ENCODE assay signal across 29 mouse cellular contexts in genomic region chr19:5957371-5957770, GRCm38 (mm10). TPM values are rescaled to one million over a fixed set of nuclear protein-coding genes. Genes with fewer than 3 reads are reported as not detected.
DNase-seq lines count a peak whose midpoint lies in the region; ATAC-seq and TF ChIP-seq lines count a peak whose summit lies in the region.
"Had no signal": no experiment of that assay in that cellular context is flagged by ENCODE, and none has a peak within 500 bp of the region (broad histone marks: within the 10 kb centered on the region; RNA-seq: fewer than 3 reads in every experiment).

No protein-coding gene starts in this region.

- no peaks in the 10 kb centered on the region for H3K9me3 ChIP-seq in heart, embryonic 10.5 days
- H3K9me3 ChIP-seq in midbrain, embryonic 11.5 days (ENCODE audit: control insufficient read depth, low read length), result no peaks in the 10 kb centered on the region
- H3K9me3 ChIP-seq in midbrain, postnatal 0 days (ENCODE audit: low read length), result no peaks in the 10 kb centered on the region
- no peaks in the 10 kb centered on the region for H3K9me3 ChIP-seq in liver, embryonic 15.5 days (replicated peaks)
- H3K9me3 ChIP-seq: embryonic facial prominence, embryonic 12.5 days; embryonic facial prominence, embryonic 15.5 days; heart, embryonic 13.5 days; hindbrain, embryonic 12.5 days; hindbrain, embryonic 15.5 days had no signal

- DNase-seq in heart, adult 11 months, result peak; percentile 89
- no peak for DNase-seq in heart, embryonic 10.5 days (ENCODE audit: low spot score)
- peak; percentile 26 for DNase-seq in midbrain, embryonic 11.5 days (ENCODE audit: low spot score, missing footprints)
- no peak for DNase-seq in midbrain, postnatal 0 days (ENCODE audit: low spot score)
- peak; percentile 64 for DNase-seq in yolk sac, embryonic 10.5 days (ENCODE audit: low spot score)
- no peak for DNase-seq in layer of hippocampus, postnatal 36 days
- no peak for DNase-seq in left cerebral cortex, adult 11 months (ENCODE audit: low spot score)

- peaks cover 72% of the 10 kb centered on the region for H3K36me3 ChIP-seq in heart, embryonic 10.5 days
- 0 out of 2 replicates have a peak, but pooled peaks cover 3% of the 10 kb centered on the region for H3K36me3 ChIP-seq in midbrain, embryonic 11.5 days (ENCODE audit: control insufficient read depth, insufficient read depth, low read length)
- H3K36me3 ChIP-seq in midbrain, postnatal 0 days (ENCODE audit: insufficient read depth, low read length), result peaks cover 10% of the 10 kb centered on the region; the same call in 1 of the 2 replicates
- peaks cover 92% of the 10 kb centered on the region for H3K36me3 ChIP-seq in liver, embryonic 15.5 days (replicated peaks)
- H3K36me3 ChIP-seq: hindbrain, embryonic 15.5 days had no signal

- H3K4me1 ChIP-seq in heart, embryonic 10.5 days, result peaks cover 48% of the 10 kb centered on the region
- H3K4me1 ChIP-seq in midbrain, embryonic 11.5 days (ENCODE audit: control insufficient read depth, insufficient read depth, low read length), result peaks cover under 1% of the 10 kb centered on the region
- no peaks in the 10 kb centered on the region for H3K4me1 ChIP-seq in midbrain, postnatal 0 days (ENCODE audit: insufficient read depth, low read length)
- H3K4me1 ChIP-seq in liver, embryonic 15.5 days (replicated peaks), result peaks cover 39% of the 10 kb centered on the region
- H3K4me1 ChIP-seq: hindbrain, embryonic 15.5 days had no signal

- no peak overlapping the region for H3K27ac ChIP-seq in heart, embryonic 10.5 days
- H3K27ac ChIP-seq in midbrain, embryonic 11.5 days (ENCODE audit: low read depth, low read length), result no peak overlapping the region
- no peak overlapping the region for H3K27ac ChIP-seq in midbrain, postnatal 0 days (ENCODE audit: low read depth, low read length)
- H3K27ac ChIP-seq in liver, embryonic 15.5 days (replicated peaks), result no peak overlapping the region
- H3K27ac ChIP-seq: embryonic facial prominence, embryonic 12.5 days; embryonic facial prominence, embryonic 15.5 days; gastrocnemius, adult 2 months; heart, embryonic 13.5 days; hindbrain, embryonic 12.5 days; hindbrain, embryonic 15.5 days had no signal

- no peak overlapping the region for H3K9ac ChIP-seq in midbrain, embryonic 11.5 days (ENCODE audit: low read length)
- H3K9ac ChIP-seq in midbrain, postnatal 0 days (replicated peaks; ENCODE audit: low read length, poor library complexity, severe bottlenecking), result no peak overlapping the region
- H3K9ac ChIP-seq in liver, embryonic 15.5 days, result no peak overlapping the region
- H3K9ac ChIP-seq: embryonic facial prominence, embryonic 12.5 days; embryonic facial prominence, embryonic 15.5 days; forebrain, postnatal 0 days; heart, embryonic 13.5 days; hindbrain, embryonic 12.5 days; hindbrain, embryonic 15.5 days had no signal

- ATAC-seq in midbrain, embryonic 11.5 days (ENCODE audit: low FRiP score), result no peak
- no peak for ATAC-seq in midbrain, postnatal 0 days (ENCODE audit: low FRiP score)
- 0 out of 2 replicates have a peak, but pooled peaks have one; percentile 20 for ATAC-seq in liver, embryonic 15.5 days (ENCODE audit: insufficient read depth)
- ATAC-seq: activated CD4-positive, CD25-positive, alpha-beta regulatory T cell, adult 4 months had no signal

- H3K27me3 ChIP-seq in heart, embryonic 10.5 days (ENCODE audit: insufficient read depth, poor library complexity, severe bottlenecking), result no peaks in the 10 kb centered on the region
- H3K27me3 ChIP-seq in midbrain, embryonic 11.5 days (ENCODE audit: control insufficient read depth, insufficient read depth, low read length), result no peaks in the 10 kb centered on the region
- H3K27me3 ChIP-seq in midbrain, postnatal 0 days (ENCODE audit: insufficient read depth, low read length), result no peaks in the 10 kb centered on the region
- no peaks in the 10 kb centered on the region for H3K27me3 ChIP-seq in liver, embryonic 15.5 days
- H3K27me3 ChIP-seq: embryonic facial prominence, embryonic 12.5 days; embryonic facial prominence, embryonic 15.5 days; heart, embryonic 13.5 days; hindbrain, embryonic 12.5 days; hindbrain, embryonic 15.5 days had no signal

- no peak for TF ChIP-seq CTCF in midbrain, postnatal 0 days (IDR thresholded peaks at IDR 0.05)

- H3K4me3 ChIP-seq in heart, embryonic 10.5 days, result no peak overlapping the region
- no peak overlapping the region for H3K4me3 ChIP-seq in midbrain, embryonic 11.5 days (ENCODE audit: low read depth, low read length)
- no peak overlapping the region for H3K4me3 ChIP-seq in midbrain, postnatal 0 days (ENCODE audit: low read depth, low read length)
- no peak overlapping the region for H3K4me3 ChIP-seq in liver, embryonic 15.5 days (replicated peaks)
- H3K4me3 ChIP-seq: embryonic facial prominence, embryonic 12.5 days; embryonic facial prominence, embryonic 15.5 days; gastrocnemius, adult 2 months; heart, embryonic 13.5 days; hindbrain, embryonic 12.5 days; hindbrain, embryonic 15.5 days had no signal

- WGBS in heart, embryonic 10.5 days, result 87% methylated on average over 5 of the region's 5 CpGs
- WGBS in midbrain, embryonic 11.5 days, result 92% methylated on average over 5 of the region's 5 CpGs
- WGBS in midbrain, postnatal 0 days, result 90% methylated on average over 5 of the region's 5 CpGs
- 83% methylated on average over 5 of the region's 5 CpGs for WGBS in liver, embryonic 15.5 days (ENCODE audit: insufficient replicate concordance)

- no peak overlapping the region for H3K4me2 ChIP-seq in midbrain, embryonic 11.5 days
- no peak overlapping the region for H3K4me2 ChIP-seq in midbrain, postnatal 0 days (ENCODE audit: low read depth, low read length, poor library complexity, severe bottlenecking)
- H3K4me2 ChIP-seq in liver, embryonic 15.5 days, result no peak overlapping the region
- H3K4me2 ChIP-seq: embryonic facial prominence, embryonic 12.5 days; embryonic facial prominence, embryonic 15.5 days; heart, embryonic 13.5 days; hindbrain, embryonic 12.5 days; hindbrain, embryonic 15.5 days had no signal

RNA-seq across cellular contexts. Expression of gene Pola2, which starts 6.6 kb away (rescaled TPM):
- 70.0 and 80.7 TPM in 2 replicates for polyA plus RNA-seq in heart, embryonic 10.5 days (2016; fragmentation: Nextera tagmentation; extraction: Ambion mirVana)
- 74.4 and 82.7 TPM in 2 replicates for polyA plus RNA-seq in midbrain, embryonic 11.5 days (2014; fragmentation: Nextera tagmentation; extraction: Ambion mirVana)
- 17.8 and 21.6 TPM in 2 replicates for total RNA-seq in midbrain, postnatal 0 days (2014; rRNA removed)
- polyA plus RNA-seq in midbrain, postnatal 0 days (2015; fragmentation: Nextera tagmentation; extraction: Ambion mirVana), result 16.7 and 16.9 TPM in 2 replicates
- polyA plus RNA-seq in liver, embryonic 15.5 days (2015; fragmentation: Nextera tagmentation; extraction: Ambion mirVana), result 53.8 and 58.9 TPM in 2 replicates
- total RNA-seq in layer of hippocampus, postnatal 36 days (2021), result 1 to 10 TPM; 5.3 to 5.5 TPM

RNA-seq across cellular contexts. Expression of gene Slc22a20, which starts 28.6 kb away (rescaled TPM):
- polyA plus RNA-seq in heart, embryonic 10.5 days (2016; fragmentation: Nextera tagmentation; extraction: Ambion mirVana), result not detected in 2 replicates
- not detected in 2 replicates for polyA plus RNA-seq in midbrain, embryonic 11.5 days (2014; fragmentation: Nextera tagmentation; extraction: Ambion mirVana)
- not detected in 2 replicates for total RNA-seq in midbrain, postnatal 0 days (2014; rRNA removed)
- polyA plus RNA-seq in midbrain, postnatal 0 days (2015; fragmentation: Nextera tagmentation; extraction: Ambion mirVana), result not detected in 2 replicates
- 0.05 TPM in 1 of 2 replicates, not detected in the other for polyA plus RNA-seq in liver, embryonic 15.5 days (2015; fragmentation: Nextera tagmentation; extraction: Ambion mirVana)
- total RNA-seq in layer of hippocampus, postnatal 36 days (2021), result not detected
- total RNA-seq: adrenal gland, adult 18-20 months; adrenal gland, postnatal 10 days; adrenal gland, postnatal 36 days; common myeloid progenitor, adult 5-6 weeks; forebrain, postnatal 0 days; gastrocnemius, adult 2 months; gastrocnemius, postnatal 14 days; gastrocnemius, postnatal 4 days; heart, adult 18-20 months; heart, postnatal 25 days; hematopoietic stem cell, adult 5-6 weeks had no signal
- polyA plus RNA-seq: activated CD4-positive, CD25-positive, alpha-beta regulatory T cell, adult 4 months; embryonic facial prominence, embryonic 12.5 days; embryonic facial prominence, embryonic 15.5 days; forebrain, embryonic 11.5 days; forebrain, embryonic 14.5 days; forebrain, postnatal 0 days; frontal cortex, adult 2 months; heart, embryonic 13.5 days; heart, embryonic 16.5 days; hindbrain, embryonic 12.5 days; hindbrain, embryonic 15.5 days had no signal

RNA-seq across cellular contexts. Expression of gene Cdc42ep2, which starts 32.8 kb away (rescaled TPM):
- polyA plus RNA-seq in heart, embryonic 10.5 days (2016; fragmentation: Nextera tagmentation; extraction: Ambion mirVana), result 5.9 and 7.4 TPM in 2 replicates
- 2.2 and 2.5 TPM in 2 replicates for polyA plus RNA-seq in midbrain, embryonic 11.5 days (2014; fragmentation: Nextera tagmentation; extraction: Ambion mirVana)
- total RNA-seq in midbrain, postnatal 0 days (2014; rRNA removed), result 20.6 and 28.4 TPM in 2 replicates
- polyA plus RNA-seq in midbrain, postnatal 0 days (2015; fragmentation: Nextera tagmentation; extraction: Ambion mirVana), result 19.2 and 20.9 TPM in 2 replicates
- 2.9 and 3.1 TPM in 2 replicates for polyA plus RNA-seq in liver, embryonic 15.5 days (2015; fragmentation: Nextera tagmentation; extraction: Ambion mirVana)
- 1 to 10 TPM; 4.4 to 5.5 TPM for total RNA-seq in layer of hippocampus, postnatal 36 days (2021)
- total RNA-seq: common myeloid progenitor, adult 5-6 weeks; hematopoietic stem cell, adult 5-6 weeks had no signal

RNA-seq across cellular contexts. Expression of gene Dpf2, which starts 44.6 kb away (rescaled TPM):
- polyA plus RNA-seq in heart, embryonic 10.5 days (2016; fragmentation: Nextera tagmentation; extraction: Ambion mirVana), result 134 and 150 TPM in 2 replicates
- 200 and 203 TPM in 2 replicates for polyA plus RNA-seq in midbrain, embryonic 11.5 days (2014; fragmentation: Nextera tagmentation; extraction: Ambion mirVana)
- total RNA-seq in midbrain, postnatal 0 days (2014; rRNA removed), result 52.9 and 84.7 TPM in 2 replicates
- polyA plus RNA-seq in midbrain, postnatal 0 days (2015; fragmentation: Nextera tagmentation; extraction: Ambion mirVana), result 57.7 and 61.0 TPM in 2 replicates
- 52.7 and 59.4 TPM in 2 replicates for polyA plus RNA-seq in liver, embryonic 15.5 days (2015; fragmentation: Nextera tagmentation; extraction: Ambion mirVana)
- 100 to 1,000 TPM in 1 of 2 experiments, 10 to 100 TPM in 1; 92.0 to 108 TPM for total RNA-seq in layer of hippocampus, postnatal 36 days (2021)

RNA-seq across cellular contexts. Expression of gene Capn1, which starts 58.3 kb away (rescaled TPM):
- 7.3 and 7.4 TPM in 2 replicates for polyA plus RNA-seq in heart, embryonic 10.5 days (2016; fragmentation: Nextera tagmentation; extraction: Ambion mirVana)
- 3.9 and 4.0 TPM in 2 replicates for polyA plus RNA-seq in midbrain, embryonic 11.5 days (2014; fragmentation: Nextera tagmentation; extraction: Ambion mirVana)
- 7.9 and 13.2 TPM in 2 replicates for total RNA-seq in midbrain, postnatal 0 days (2014; rRNA removed)
- 3.3 and 3.9 TPM in 2 replicates for polyA plus RNA-seq in midbrain, postnatal 0 days (2015; fragmentation: Nextera tagmentation; extraction: Ambion mirVana)
- polyA plus RNA-seq in liver, embryonic 15.5 days (2015; fragmentation: Nextera tagmentation; extraction: Ambion mirVana), result 25.1 and 26.1 TPM in 2 replicates
- total RNA-seq in layer of hippocampus, postnatal 36 days (2021), result 10 to 100 TPM; 20.5 to 26.0 TPM

Comparison
In these comparisons a context has a peak if more than half of its experiments do, and no peak if none do; other contexts are left out.
1. DNase-seq: peak in heart, adult 11 months (single experiment), midbrain, embryonic 11.5 days (single experiment) and yolk sac, embryonic 10.5 days (single experiment); none in heart, embryonic 10.5 days (single experiment), midbrain, postnatal 0 days (single experiment), layer of hippocampus, postnatal 36 days (0 of 2) and left cerebral cortex, adult 11 months (single experiment).